ENCODE assay signal across 8 mouse cellular contexts in the genomic region with DNA sequence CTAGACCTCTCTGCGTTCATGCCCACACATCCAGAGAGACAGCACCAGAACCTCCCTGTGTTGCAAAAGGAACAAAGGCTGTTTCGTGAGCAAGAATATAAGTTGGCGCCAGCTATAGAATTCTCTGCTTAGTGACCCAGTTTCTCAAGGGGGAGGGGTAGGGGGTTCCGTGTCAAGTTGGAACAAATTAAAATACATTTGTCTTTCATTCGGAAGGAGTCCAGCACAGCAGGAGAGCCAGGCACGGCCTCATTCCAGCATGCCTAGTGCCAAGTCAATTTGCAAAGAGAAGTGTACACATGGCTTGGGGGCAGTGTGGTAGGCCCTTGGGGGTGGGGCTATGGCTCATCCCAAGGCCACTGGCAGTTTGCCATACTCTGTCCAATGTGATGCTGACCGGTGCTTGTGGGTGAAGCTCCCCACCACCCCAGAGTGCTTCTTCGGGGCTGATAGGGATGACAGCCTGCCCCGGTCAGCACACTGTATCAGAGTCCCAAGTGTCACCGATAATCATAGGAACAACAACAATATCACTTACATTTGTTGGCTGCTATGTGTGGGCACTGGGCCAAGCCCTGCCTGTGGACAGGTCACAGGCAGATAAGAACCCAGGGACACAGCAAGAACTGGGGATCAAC. TPM values are rescaled to one million over a fixed set of nuclear protein-coding genes. Genes with fewer than 3 reads are reported as not detected.
DNase-seq lines count a peak whose midpoint lies in the region; ATAC-seq and TF ChIP-seq lines count a peak whose summit lies in the region.

No protein-coding gene starts in this region.

- TF ChIP-seq CTCF in heart, adult 2 months (IDR thresholded peaks at IDR 0.05): no peak
- TF ChIP-seq CTCF in thymus, adult 2 months (IDR thresholded peaks at IDR 0.05; ENCODE audit: borderline replicate concordance, control insufficient read depth, extremely low read depth, insufficient read depth, low read length, poor library complexity): no peak

- H3K27me3 ChIP-seq in liver, embryonic 11.5 days (replicated peaks; ENCODE audit: control insufficient read depth, insufficient read depth, low read length): no peaks in the 10 kb centered on the region
- no peaks in the 10 kb centered on the region for H3K27me3 ChIP-seq in heart, adult 2 months (ENCODE audit: control insufficient read depth, insufficient read depth, low read length)
- H3K27me3 ChIP-seq in thymus, adult 2 months (ENCODE audit: control insufficient read depth, insufficient read depth, low read length): no peaks in the 10 kb centered on the region

- peaks cover 2% of the 10 kb centered on the region; the same call in 1 of the 2 replicates for H3K4me1 ChIP-seq in liver, embryonic 11.5 days (replicated peaks; ENCODE audit: control insufficient read depth, insufficient read depth, low read length)
- H3K4me1 ChIP-seq in heart, adult 2 months (ENCODE audit: control insufficient read depth, insufficient read depth, low read length): peaks cover 2% of the 10 kb centered on the region; the same call in 1 of the 2 replicates
- H3K4me1 ChIP-seq in thymus, adult 2 months (replicated peaks; ENCODE audit: control insufficient read depth, insufficient read depth, low read length): no peaks in the 10 kb centered on the region

- no peak for TF ChIP-seq EP300 in heart, adult 2 months (IDR thresholded peaks at IDR 0.05; ENCODE audit: insufficient read depth, low read depth, low read length)

- intact Hi-C loops in heart, adult 2 months (cut with DNase I): loop anchor here (5.0 kb wide), 1 partner anchor 643 kb away; no protein-coding TSS in a partner anchor

- H3K4me3 ChIP-seq in liver, embryonic 11.5 days (ENCODE audit: low read depth, low read length): no peak overlapping the region
- no peak overlapping the region for H3K4me3 ChIP-seq in heart, adult 2 months
- H3K4me3 ChIP-seq in thymus, adult 2 months (ENCODE audit: control insufficient read depth, insufficient read depth, low read length): no peak overlapping the region

- H3K27ac ChIP-seq in liver, embryonic 11.5 days (ENCODE audit: low read depth, low read length): no peak overlapping the region
- no peak overlapping the region for H3K27ac ChIP-seq in heart, adult 2 months
- no peak overlapping the region for H3K27ac ChIP-seq in thymus, adult 2 months (ENCODE audit: control insufficient read depth, insufficient read depth, low read length)

- no peak overlapping the region for H3K4me2 ChIP-seq in liver, embryonic 11.5 days

- ATAC-seq in liver, embryonic 11.5 days (replicated peaks; ENCODE audit: low FRiP score): no peak
- peak; percentile 57 for ATAC-seq in cerebellum, adult (ENCODE audit: insufficient number of reproducible peaks, low FRiP score, low TSS enrichment)

- no peaks in the 10 kb centered on the region for H3K79me2 ChIP-seq in heart, adult 2 months (replicated peaks; ENCODE audit: control insufficient read depth, insufficient read depth, low read length)

- no peaks in the 10 kb centered on the region for H3K36me3 ChIP-seq in liver, embryonic 11.5 days (ENCODE audit: control insufficient read depth, insufficient read depth, low read length)
- no peaks in the 10 kb centered on the region for H3K36me3 ChIP-seq in heart, adult 2 months (ENCODE audit: control insufficient read depth, insufficient read depth, low read length)
- H3K36me3 ChIP-seq in thymus, adult 2 months (ENCODE audit: control insufficient read depth, insufficient read depth, low read length): no peaks in the 10 kb centered on the region

- 69% methylated on average over 10 of the region's 10 CpGs for WGBS in liver, embryonic 11.5 days
- whole genome bisulfite sequencing in heart, adult 2 months: 27% methylated on average over 10 of the region's 10 CpGs
- WGBS in thymus, adult 2 months: 92% methylated on average over 10 of the region's 10 CpGs

- peak; percentile 33 for DNase-seq in liver
- DNase-seq in liver, embryonic 11.5 days (ENCODE audit: low spot score): no peak
- DNase-seq in heart, adult 2 months: peak; percentile 38 to 45
- peak; percentile 62 to 69 for DNase-seq in layer of hippocampus, postnatal 36 days
- peak; percentile 76 for DNase-seq in ovary, postnatal 36 days (ENCODE audit: low spot score)
- no peak for DNase-seq in thymus, adult 2 months
- no peak for DNase-seq in embryo, embryonic 10.5 days (ENCODE audit: low spot score)

- H3K9ac ChIP-seq in liver, embryonic 11.5 days (ENCODE audit: low read depth, low read length): no peak overlapping the region
- H3K9ac ChIP-seq in heart, adult 2 months (ENCODE audit: low read depth, low read length): no peak overlapping the region

- H3K9me3 ChIP-seq in liver, embryonic 11.5 days (ENCODE audit: control insufficient read depth, low read length): no peaks in the 10 kb centered on the region

- no peak for TF ChIP-seq POLR2A in heart, adult 2 months (IDR thresholded peaks at IDR 0.05; ENCODE audit: insufficient read depth, low read depth, low read length)
- TF ChIP-seq POLR2A in thymus, adult 2 months (IDR thresholded peaks at IDR 0.05; ENCODE audit: control insufficient read depth, extremely low read depth, insufficient read depth, low read length, poor library complexity): no peak

RNA-seq across cellular contexts. Expression of gene Ppp1r26, which starts 31.1 kb away (rescaled TPM):
- polyA plus RNA-seq in liver, embryonic 11.5 days (2014; fragmentation: Nextera tagmentation; extraction: Ambion mirVana): 1.3 and 1.5 TPM in 2 replicates
- 1 to 10 TPM; 3.4 to 5.0 TPM for total RNA-seq in heart, adult 2 months (2021)
- 3.1 and 3.5 TPM in 2 replicates for polyA plus RNA-seq in heart, adult 2 months (2012; rRNA removed)
- 10 to 100 TPM; 14.5 to 18.0 TPM for total RNA-seq in layer of hippocampus, postnatal 36 days (2021)
- 1.2 and 1.3 TPM in 2 replicates for polyA plus RNA-seq in thymus, adult 2 months (2012; rRNA removed)

RNA-seq across cellular contexts. Expression of gene 1700007K13Rik, which starts 50.6 kb away (rescaled TPM):
- polyA plus RNA-seq in liver, embryonic 11.5 days (2014; fragmentation: Nextera tagmentation; extraction: Ambion mirVana): 0.29 TPM in 1 of 2 replicates, not detected in the other
- not detected for total RNA-seq in heart, adult 2 months (2021)
- polyA plus RNA-seq in heart, adult 2 months (2012; rRNA removed): 0.94 TPM in 1 of 2 replicates, not detected in the other
- total RNA-seq in layer of hippocampus, postnatal 36 days (2021): 1 to 10 TPM; 2.8 to 3.6 TPM
- polyA plus RNA-seq in thymus, adult 2 months (2012; rRNA removed): not detected in 2 replicates

RNA-seq across cellular contexts. Expression of gene Mrps2, which starts 52.4 kb away (rescaled TPM):
- 68.2 and 69.3 TPM in 2 replicates for polyA plus RNA-seq in liver, embryonic 11.5 days (2014; fragmentation: Nextera tagmentation; extraction: Ambion mirVana)
- 10 to 100 TPM; 42.1 to 43.0 TPM for total RNA-seq in heart, adult 2 months (2021)
- 47.8 and 68.2 TPM in 2 replicates for polyA plus RNA-seq in heart, adult 2 months (2012; rRNA removed)
- total RNA-seq in layer of hippocampus, postnatal 36 days (2021): 10 to 100 TPM; 34.6 to 36.3 TPM
- polyA plus RNA-seq in thymus, adult 2 months (2012; rRNA removed): 50.7 and 53.8 TPM in 2 replicates

Comparison
In these comparisons a context has a peak if more than half of its experiments do, and no peak if none do; other contexts are left out.
1. DNase-seq: peak in liver (single experiment), heart, adult 2 months (2 of 2), layer of hippocampus, postnatal 36 days (2 of 2) and ovary, postnatal 36 days (single experiment); none in liver, embryonic 11.5 days (single experiment), thymus, adult 2 months (single experiment) and embryo, embryonic 10.5 days (single experiment).